Mouse (Mus musculus) mouse trophoblast stem cell (cell line): ENCODE measurements at regions not wholly inside any gene's neighbourhood (a gene's known extent, or its start where the extent isn't known, plus 50 kb on each side); places are given as distances from the start of the nearest gene placed in this dataset.

Experiments
- in situ Hi-C, 2 experiments: fragments of 300-500 bp; cut with MseI, MboI; formaldehyde crosslinking; loops; 2 replicates in 1 of 2; 3 replicates in 1 of 2; pipeline ENCODE4 v1.15.1; 2025

DNA sequence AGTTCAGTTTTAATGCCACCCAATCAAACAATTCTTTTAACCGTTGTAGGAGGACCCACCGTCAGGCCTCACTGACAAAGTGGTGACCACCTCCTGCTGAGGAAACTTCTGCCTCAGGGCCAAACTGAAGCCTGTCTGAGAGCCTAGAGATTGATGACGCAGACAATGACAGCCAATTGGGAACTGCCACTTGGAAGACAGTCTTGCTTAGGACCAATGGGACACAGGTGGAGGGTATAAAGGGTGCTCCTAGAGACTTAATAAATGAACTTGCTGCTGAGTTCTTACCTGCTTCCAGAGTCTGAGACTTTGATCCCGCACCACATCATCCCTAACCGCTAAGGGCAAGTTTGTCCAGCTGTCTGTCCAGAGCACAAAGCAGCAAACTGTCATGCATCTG lies 80.0 kb downstream of the Tbx4 start:
- in situ Hi-C loops = no loop called here

- in situ Hi-C loops = loop anchor here (5.0 kb wide), 1 partner anchor 118 kb away; the partner anchor contains the start of gene Gm11444 (in 2 of the 2)
Observed at GRCm38 (mm10) chr11:85970287-85970686, 84.1 kb downstream of the Tbx4 start.

GRCm38 (mm10) chr11:85972385-85972784 lies 86.2 kb downstream of the Tbx4 start:
- in situ Hi-C loops = loop anchor here (5.0 kb wide), 1 partner anchor 120 kb away; the partner anchor contains the start of gene Gm11444 (in 2 of the 2)

DNA sequence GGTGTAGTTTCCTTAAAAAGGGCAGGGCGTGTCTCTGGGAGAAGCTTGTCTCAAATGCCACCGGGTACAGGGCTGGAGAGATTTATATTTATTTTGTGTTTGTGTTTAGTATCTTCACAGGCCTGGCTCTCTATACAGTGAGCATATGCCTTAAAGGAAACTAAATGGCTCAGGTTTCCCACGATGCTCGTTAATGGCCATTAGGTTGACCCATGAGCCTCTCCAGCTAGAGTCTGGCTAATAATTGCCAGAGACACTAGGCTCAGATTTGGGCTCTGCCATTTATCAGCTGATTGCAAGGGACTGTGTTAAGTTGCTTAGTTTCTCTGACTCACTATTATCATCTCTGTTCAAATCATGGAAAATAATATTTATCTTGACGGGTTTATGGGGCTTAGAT lies 87.5 kb downstream of the Tbx4 start:
- in situ Hi-C loops = loop anchor here (5.0 kb wide), 1 partner anchor 121 kb away; the partner anchor contains the start of gene Gm11444 (in 2 of the 2)

GRCm38 (mm10) chr11:85976693-85977434 lies 90.6 kb downstream of the Tbx4 start:
- in situ Hi-C loops = no loop called here

DNA sequence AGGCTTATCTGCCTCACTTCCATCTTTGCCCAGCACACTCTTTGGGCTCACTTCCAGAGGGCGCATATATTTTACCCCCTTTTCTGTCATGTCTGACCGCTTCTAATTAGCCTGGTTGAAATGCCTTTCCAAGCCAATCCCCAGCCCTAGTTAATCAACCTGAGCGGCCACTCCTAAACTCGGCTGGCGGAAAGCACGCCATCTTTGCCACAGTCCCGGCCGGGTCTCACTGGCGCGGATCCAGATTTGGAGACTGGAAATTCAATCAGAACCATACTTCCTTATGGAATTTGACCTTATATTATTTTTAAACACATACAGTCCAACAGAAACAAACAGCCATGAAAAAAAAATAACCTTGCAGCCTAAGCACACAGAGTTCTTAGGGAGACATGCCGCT lies 94.2 kb downstream of the Tbx4 start:
- in situ Hi-C loops = no loop called here

GRCm38 (mm10) chr11:85981561-85981960 lies 95.3 kb downstream of the Tbx4 start:
- in situ Hi-C loops = no loop called here

DNA sequence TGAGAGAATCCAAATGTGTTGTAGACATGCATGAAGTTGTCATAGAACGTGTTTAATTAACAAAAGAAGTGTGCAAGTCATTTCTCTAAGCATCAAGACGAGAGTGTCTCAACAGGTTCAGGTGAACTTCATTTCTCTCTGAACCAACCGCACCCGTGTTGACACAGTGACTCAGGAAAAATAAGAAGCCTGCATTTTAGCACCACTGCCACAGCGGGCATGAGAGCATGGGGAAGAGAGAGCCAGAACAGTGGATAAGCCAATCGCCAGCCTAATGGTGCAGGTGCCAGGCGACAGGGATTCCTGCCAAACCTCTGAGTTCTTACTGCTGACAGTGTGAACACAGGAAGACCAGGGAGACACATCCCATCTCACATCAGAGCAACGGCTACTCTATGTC lies 100.1 kb downstream of the Tbx4 start:
- in situ Hi-C loops = no loop called here

DNA sequence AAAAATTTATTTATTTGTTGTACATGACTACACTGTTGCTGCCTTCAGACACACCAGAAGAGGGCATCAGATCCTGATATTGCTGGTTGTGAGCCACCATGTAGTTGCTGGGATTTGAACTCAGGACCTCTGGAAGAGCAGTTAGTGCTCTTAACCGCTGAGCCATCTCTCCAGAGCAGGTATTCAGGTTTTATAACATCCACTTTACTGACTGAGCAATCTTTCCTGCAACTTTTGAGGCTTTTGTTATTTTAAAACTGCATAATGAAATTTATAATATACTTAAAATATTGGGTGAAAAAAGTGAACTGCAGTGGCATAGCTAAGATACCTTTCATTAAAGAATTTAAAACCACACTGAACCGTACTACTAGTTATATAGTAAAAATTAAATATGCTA lies 101.0 kb downstream of the Tbx4 start:
- in situ Hi-C loops = no loop called here

DNA sequence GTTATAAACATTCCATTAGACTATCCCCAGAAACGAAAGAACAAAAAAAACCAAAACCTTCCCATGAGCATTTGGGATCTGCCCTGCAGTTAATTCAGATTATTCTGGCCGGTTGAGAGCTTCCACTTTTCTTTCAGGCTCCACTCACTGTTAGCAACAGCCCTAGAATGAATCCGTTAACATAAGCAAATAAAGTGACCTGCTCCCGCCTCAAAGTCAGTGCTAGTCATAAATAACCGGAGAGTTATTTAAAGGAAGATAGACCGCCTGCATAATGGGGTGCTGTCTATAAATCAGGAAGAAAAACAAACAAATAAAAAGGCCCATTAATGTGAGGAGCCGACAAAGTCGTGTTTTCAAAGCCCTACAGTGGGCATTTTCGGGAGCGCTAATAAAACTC lies 103.3 kb downstream of the Tbx4 start:
- in situ Hi-C loops = no loop called here

- in situ Hi-C loops = no loop called here
Observed at GRCm38 (mm10) chr11:85989940-85990493, 103.8 kb downstream of the Tbx4 start.

DNA sequence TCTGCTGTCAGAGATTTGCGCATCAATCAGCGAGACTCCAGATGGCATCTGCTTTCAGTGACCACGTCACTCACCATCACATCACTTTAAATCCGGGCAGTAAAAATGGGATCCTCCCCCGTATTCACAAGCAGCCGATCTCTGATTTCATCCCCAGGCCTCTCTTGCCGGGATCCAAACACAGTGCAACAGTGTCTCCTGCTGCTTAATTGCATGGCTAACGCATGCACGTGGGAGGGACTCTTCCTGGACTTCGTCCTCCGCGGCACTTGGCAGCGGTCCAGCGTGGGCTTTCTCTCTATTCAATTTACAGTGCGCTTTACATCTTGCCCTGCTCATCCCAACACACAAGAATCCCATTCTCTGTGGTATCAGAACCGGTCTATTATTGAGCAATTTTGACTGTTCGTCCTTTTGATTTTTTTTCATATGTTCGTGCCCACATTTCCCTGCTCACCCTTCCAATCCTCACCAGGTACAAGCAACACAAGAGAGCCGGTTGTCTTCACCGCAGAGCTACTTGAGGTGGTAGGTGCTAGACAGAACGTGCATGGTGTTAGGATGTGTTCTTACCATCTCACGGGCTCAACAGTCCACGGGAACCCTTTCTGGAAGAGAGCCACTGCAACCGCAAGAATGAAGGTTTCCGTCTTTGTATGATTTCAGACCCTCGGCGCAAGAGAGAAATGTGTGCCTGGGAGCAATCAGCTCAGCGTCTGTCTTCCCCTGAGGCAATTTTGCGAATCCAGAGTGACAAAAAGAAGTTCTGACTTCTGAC lies 109.3 kb downstream of the Tbx4 start:
- in situ Hi-C loops = no loop called here

DNA sequence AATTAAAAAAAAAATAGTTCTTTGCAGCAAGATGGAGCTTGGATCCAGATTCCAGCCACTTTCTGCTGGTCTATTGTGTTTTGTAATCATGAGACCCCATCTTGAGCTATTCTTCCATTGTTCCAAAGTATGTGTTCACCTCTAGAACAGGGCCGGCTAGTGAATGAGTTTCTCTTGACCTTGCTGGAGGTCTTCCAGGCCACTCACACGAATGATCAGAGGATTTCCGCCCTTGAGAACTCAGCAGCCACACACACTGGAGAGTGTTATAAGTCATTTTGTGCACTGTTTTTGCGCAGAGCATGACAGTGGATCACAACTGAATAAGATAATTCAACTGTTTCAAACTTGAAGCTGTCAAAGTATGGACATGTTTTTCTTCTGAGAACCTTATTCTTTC lies 110.5 kb downstream of the Tbx4 start:
- in situ Hi-C loops = no loop called here

GRCm38 (mm10) chr11:86003341-86003740 lies 117.1 kb downstream of the Tbx4 start:
- in situ Hi-C loops = no loop called here

- in situ Hi-C loops = no loop called here
Observed at GRCm38 (mm10) chr11:86005284-86005683, 119.1 kb downstream of the Tbx4 start.

DNA sequence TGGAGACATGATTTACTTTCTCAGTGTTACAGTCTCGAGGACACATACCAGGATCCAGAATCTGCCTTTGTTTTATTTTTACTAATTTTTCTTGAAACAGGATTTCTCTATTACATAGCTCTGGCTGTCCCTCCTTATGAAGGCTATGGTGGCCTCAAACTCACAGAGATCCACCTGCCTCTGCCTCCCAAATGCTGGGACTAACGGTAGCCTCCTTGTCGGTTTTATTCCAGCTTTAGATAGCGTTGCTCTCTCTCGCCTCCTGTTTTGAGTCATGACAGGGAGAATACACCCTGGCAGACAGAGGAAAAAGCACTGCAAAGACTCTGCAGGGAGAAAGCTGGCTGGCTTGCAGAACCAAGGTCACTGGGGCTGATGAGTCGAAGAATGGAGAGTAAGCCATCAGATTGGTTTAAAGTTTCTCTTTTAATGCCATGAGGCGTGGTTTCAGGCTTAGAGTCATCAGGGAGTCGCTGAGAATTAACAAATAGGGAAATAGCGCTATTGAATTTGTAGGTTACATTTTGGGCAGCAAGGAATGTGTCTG lies 119.8 kb downstream of the Tbx4 start:
- in situ Hi-C loops = no loop called here

DNA sequence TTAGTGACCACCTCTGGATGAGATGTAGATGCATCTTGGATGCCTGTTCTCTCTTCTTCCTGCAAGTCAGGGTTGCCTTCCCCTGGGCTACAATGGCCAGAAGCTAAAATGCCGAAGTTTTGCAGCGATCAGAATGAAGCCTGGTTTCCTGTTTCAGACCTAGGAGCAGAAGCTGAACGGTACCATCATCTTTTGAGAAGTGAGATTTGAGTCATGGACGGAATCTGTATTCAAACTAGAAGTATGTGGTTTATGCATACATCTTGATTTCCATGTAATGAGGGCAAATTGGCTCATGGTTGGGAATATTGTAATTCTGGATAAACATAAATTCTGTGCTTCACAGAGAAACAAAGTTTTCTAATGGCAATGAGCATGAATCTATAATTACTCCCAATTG lies 120.6 kb downstream of the Tbx4 start:
- in situ Hi-C loops = no loop called here
